Mouse (Mus musculus) liver, embryonic 13.5 days (tissue): Measurements from ENCODE around the gene Wdr1. TPM values are rescaled to one million over a fixed set of nuclear protein-coding genes. Genes with fewer than 3 reads are reported as not detected.

Experiments used
- ATAC-seq: fragments of 200-750 bp; cut with Nextera tagmentation; 2 replicates; pipeline ENCODE4 v1.8.0; 2017; ENCODE audit warnings: low read depth, mild to moderate bottlenecking, moderate number of reproducible peaks, moderate library complexity
- DNase-seq: peaks from one replicate; pipeline ENCODE4 v3.0.0; 2022
- H3K27ac ChIP-seq: fragments of 300-500 bp; sonication (generic); 2 replicates; pipeline ENCODE4 v1.5.1; 2015; ENCODE audit warnings: moderate library complexity, mild to moderate bottlenecking, inconsistent platforms
- H3K27me3 ChIP-seq: fragments of 300-500 bp; sonication (generic); 2 replicates; pipeline ENCODE4 v1.6.1; 2015; ENCODE audit warnings: mild to moderate bottlenecking, inconsistent platforms
- H3K36me3 ChIP-seq: fragments of 300-500 bp; sonication (generic); 2 replicates; pipeline ENCODE4 v1.6.1; 2015; ENCODE audit warnings: mild to moderate bottlenecking, inconsistent platforms
- H3K4me1 ChIP-seq: fragments of 300-500 bp; sonication (generic); replicated peaks from 2 replicates; pipeline ENCODE4 v1.6.1; 2015; ENCODE audit warnings: inconsistent platforms
- H3K4me2 ChIP-seq: fragments of 300-500 bp; sonication (generic); 2 replicates; pipeline ENCODE4 v1.6.1; 2015; ENCODE audit warnings: inconsistent platforms, mild to moderate bottlenecking, moderate library complexity
- H3K4me3 ChIP-seq: fragments of 300-500 bp; sonication (generic); replicated peaks from 2 replicates; pipeline ENCODE4 v1.5.1; 2015; ENCODE audit warnings: mild to moderate bottlenecking, inconsistent platforms
- H3K9ac ChIP-seq: fragments of 300-500 bp; sonication (generic); 2 replicates; pipeline ENCODE4 v1.6.1; 2015; ENCODE audit warnings: mild to moderate bottlenecking, inconsistent platforms
- H3K9me3 ChIP-seq: fragments of 300-500 bp; sonication (generic); replicated peaks from 2 replicates; pipeline ENCODE4 v1.6.1; 2016; ENCODE audit warnings: inconsistent platforms
- WGBS: fragments of 180-500 bp; shearing (Covaris S2); methylation state at CpG from one replicate; pipeline ENCODE4 v1.1.7; 2015; ENCODE audit not compliant: insufficient replicate concordance; 5-methylcytosine and 5-hydroxymethylcytosine counted together
- polyA plus RNA-seq: library from polyadenylated mRNA; unstranded; fragments of >200 nt; fragmentation: Nextera tagmentation; extraction: Ambion mirVana; gene quantifications from 2 replicates; pipeline ENCODE4 v1.2.1, GENCODE M21; 2015

Gene Wdr1
- polyA plus RNA-seq, 1 experiment from 2014 or later = 89.7 TPM

DNA sequence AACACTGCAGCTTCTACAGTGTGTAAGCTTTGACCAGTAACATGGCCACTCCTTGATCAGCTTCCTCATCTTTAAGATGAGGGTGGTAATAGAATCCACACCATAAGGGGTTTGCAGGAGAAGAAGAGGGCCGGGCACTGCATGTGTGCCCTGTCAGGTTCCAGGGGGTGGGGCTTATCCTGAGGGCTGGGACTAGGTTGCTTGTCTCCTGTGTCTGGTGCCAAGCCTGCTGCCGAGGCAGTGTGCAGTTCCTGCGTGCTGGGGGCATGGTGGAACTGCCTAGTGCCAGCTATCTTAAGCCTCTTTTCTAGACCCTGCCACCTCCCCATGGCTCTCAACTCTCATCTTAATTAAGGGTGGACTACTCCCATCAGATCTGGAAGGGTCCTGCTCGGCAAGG is 84.0 kb downstream of the Wdr1 start:
- ATAC-seq (peak; percentile 76), DNase-seq (peak; percentile 64)
- Histone ChIP-seq H3K27me3 (no peaks in the 10 kb centered on the region), H3K9me3 (no peaks in the 10 kb centered on the region), H3K4me3 (peak overlapping the region; percentile 64), H3K4me1 (peaks cover 54% of the 10 kb centered on the region), H3K9ac (peak overlapping the region; percentile 78), H3K36me3 (peaks cover 15% of the 10 kb centered on the region), H3K4me2 (peak overlapping the region; percentile 91), H3K27ac (peak overlapping the region; percentile 85)
- WGBS = 10% methylated on average over 4 of the region's 4 CpGs

DNA sequence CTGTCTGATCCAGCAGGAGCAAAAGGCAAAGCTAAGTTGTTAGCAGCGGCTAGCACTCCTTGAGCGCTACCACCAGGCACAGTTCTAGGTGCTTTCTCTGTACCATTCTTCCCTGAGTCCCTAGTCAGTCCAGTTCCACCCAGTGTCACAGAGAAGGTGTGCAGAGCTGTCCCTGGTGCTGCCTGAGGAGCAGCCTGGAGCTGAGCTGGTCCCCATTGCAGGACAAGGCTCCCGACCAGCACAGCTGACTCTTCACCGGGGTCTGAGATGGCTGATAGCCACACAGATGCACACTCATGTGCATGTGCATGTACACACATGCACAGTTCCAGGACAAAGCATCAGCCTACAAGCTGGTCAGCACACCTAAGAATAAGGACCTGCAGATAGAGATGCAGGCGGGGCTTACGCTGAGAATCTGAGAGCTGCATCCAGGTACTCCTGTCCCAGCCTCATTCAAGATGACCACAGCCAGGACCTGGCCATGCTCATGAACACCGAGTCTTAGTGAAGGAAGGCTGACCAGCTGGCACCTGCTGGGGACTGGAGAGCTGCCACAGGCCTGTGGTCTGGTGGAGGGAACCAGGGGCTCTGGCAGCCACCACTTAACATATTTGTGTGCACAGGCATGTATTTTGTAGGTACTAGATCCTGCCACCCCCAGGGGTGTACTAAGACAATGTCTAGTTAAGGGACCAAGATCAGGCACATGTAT is 85.1 kb downstream of the Wdr1 start:
- no peak for ATAC-seq
- Histone ChIP-seq H3K9me3 (no peaks in the 10 kb centered on the region), H3K36me3 (peaks cover 15% of the 10 kb centered on the region), H3K4me1 (peaks cover 49% of the 10 kb centered on the region), H3K27ac (peak overlapping the region; percentile 11; the same call in 1 of the 2 replicates), H3K4me3 (no peak overlapping the region), H3K27me3 (no peaks in the 10 kb centered on the region), H3K9ac (no peak overlapping the region), H3K4me2 (peak overlapping the region; percentile 2; the same call in 1 of the 2 replicates)
- no peak for DNase-seq
- 86% methylated on average over 7 of the region's 7 CpGs for WGBS

DNA sequence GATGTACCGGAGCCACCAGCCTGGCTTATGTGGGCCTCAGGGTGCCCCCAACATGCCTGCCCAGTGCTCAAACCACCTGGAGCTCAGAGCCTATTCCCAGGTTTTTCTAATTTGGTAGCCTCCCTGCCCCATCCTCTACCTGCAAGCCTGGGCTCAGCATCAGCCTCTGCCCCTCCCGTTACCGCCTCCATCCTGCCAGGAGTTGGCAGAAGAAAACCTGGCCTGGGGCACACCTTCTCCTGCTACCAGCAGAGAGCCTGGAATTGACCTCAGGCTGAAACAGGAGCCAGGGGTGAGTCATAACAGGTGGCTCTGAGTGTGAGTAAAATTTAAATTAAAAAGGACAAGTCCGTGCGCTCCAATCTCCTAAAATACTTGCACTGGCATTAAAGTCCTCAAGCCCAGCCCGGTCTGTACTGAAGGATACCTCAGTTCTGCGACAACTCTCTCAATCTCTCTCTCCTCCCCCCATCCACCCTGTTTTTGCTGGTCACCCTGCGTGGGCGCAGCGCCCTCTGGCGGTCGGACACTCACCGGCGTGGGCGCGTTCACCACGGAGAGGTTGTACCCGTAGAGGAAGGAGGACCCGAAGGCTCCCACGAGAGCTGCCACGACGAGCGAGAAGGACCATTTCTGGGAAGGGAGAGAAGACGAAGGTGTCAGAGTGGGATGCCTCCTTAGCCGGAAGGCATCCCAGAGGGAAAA is 86.0 kb downstream of the Wdr1 start:
- 86% methylated on average over 25 of the region's 25 CpGs for WGBS
- no peak overlapping the region for H3K27ac ChIP-seq
- H3K4me3 ChIP-seq = no peak overlapping the region
- H3K9me3 ChIP-seq = no peaks in the 10 kb centered on the region
- H3K36me3 ChIP-seq = peaks cover 15% of the 10 kb centered on the region
- no peak overlapping the region for H3K4me2 ChIP-seq
- H3K9ac ChIP-seq = no peak overlapping the region
- no peak for DNase-seq
- H3K4me1 ChIP-seq = peaks cover 41% of the 10 kb centered on the region
- H3K27me3 ChIP-seq = no peaks in the 10 kb centered on the region
- no peak for ATAC-seq

Other genes with a start within 250 kb of the Wdr1 start
- gene Drd5, start 243.9 kb downstream of the Wdr1 start, polyA plus RNA-seq = not detected in 2 replicates
- gene Slc2a9, start 60.1 kb downstream of the Wdr1 start, polyA plus RNA-seq = 0.80 and 0.88 TPM in 2 replicates
- gene Zfp518b, start 121.6 kb upstream of the Wdr1 start, polyA plus RNA-seq = 2.0 and 2.8 TPM in 2 replicates